Mouse (Mus musculus) heart, adult 18-20 months (tissue): ENCODE results near the gene Rarg. TPM values are rescaled to one million over a fixed set of nuclear protein-coding genes. Genes with fewer than 3 reads are reported as not detected.

ENCODE experiments used
- DNase-seq, 2 experiments: peaks; one replicate each; pipeline ENCODE4 v3.0.0; 2021 to 2022; ENCODE audit warnings: mixed read lengths in 1 of 2
- total RNA-seq, 2 experiments: library from RNA; stranded (reverse); gene quantifications; 2 replicates each; pipeline ENCODE4 v1.2.3; 2021

Gene Rarg
- total RNA-seq, 2 experiments from 2014 or later = 13.5 to 16.7 TPM

DNA sequence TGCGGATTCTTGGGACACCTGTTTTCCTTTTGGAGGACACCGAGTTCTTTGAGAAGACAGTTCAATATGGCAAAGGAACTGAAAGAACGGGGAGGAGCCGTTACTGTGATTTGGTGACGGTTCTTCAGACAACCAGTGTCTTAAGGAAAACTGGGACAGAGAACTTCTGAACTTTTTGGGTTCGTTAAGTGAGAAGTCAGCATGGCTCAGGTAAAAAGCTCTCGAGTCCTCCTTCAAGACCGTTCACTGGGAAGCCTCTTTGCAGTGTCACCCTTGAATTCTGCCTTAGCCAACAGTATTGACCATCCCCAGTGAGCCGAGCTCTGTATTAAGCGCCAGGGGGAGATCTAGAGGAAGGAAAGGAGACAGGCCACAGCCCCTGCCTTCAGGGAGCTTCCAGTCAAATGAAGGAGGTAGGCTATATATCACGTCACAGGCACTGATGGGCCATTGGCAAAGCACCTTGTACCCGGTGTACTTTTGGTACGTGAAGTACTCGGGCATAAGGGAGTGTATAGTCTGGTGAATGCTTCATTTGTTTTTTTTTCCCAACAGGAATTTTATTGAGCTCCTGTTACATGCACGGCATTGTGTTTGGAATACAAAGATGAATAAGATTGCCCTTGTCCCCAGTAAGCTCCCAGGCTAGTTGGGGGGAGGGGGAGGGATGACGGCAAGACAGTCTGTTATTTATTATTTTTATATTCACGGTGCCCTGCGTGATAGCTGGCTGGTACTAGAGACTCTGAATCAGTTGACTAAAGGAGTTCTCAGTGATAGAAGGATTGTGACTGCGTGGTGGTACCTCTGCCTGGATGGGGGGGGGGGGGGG lies 52.4 kb downstream of the Rarg start, which contains the start of gene Csad:
Gene Csad, minus strand, starts transcription at position 51 of the 832 bp plus-strand sequence.
- no peak for DNase-seq

DNA sequence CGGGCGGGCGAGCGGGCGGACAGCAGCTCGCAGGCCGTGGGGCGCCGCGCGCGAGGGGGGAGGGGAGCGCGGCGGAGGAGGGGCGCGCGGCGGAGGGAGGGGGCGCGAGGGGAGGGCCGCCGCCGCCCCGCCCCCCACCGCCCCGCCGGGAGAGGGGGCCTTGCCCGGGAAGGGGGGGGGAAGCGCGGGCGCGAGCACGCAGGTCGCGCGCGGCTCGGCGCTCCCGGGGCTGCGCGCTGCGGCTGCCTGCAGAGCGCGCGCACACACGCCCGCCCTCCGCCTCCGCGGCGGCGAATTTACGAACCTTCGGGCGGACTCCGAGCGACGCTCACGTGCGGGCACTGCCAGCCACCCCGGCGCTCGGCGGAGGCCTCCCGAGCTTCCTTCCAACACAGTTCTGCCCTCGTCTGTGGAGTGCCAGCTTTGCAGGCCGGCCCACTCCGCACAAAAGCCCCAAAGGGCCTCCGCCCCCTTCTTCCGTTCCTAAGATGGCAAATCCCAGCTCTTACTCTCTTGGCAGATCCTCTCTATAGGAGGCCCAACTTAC lies 53.4 kb downstream of the Rarg start:
- DNase-seq = peak; percentile 73 to 75

DNA sequence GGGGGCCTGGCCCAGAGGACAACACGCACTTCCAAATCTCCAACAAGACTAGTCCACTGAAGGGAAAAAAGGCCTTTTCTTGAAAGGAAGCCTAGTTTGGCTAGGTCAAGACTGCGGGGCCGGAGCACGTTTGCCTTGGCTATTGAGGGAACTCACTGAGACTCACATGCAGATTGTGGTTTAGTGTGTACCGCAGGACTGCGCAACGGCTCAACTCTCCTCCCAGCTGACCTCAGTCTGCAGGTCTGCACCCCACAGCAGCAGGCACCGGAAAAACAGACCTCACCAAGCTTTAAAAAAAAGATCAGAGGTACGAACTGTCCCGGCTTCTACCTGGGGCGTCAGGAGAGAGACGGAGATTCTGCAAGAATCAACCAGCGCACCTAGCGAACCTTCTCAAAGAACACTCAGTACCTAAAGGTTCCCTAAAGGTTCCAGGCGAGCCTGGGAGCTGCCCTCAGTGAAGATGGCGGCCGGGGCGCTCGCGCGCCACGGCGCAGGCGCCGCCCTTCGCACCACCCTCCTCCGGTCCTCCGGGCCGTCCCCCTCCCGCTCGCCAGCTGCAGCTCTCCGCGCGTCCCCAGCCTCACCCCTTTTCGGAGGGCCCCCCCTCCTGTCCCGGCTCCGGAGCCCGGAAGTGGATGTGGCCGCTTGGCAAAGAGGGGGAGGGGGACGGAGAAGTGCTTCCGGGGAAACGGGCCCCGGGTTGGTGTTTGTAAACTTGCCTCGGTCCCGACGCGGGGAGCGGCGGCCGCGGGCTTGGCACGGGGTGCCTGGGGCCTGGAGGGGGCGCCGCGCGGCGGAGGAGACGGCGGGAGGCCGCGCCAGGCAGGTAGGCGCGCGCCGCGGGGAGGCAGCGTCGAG lies 54.1 kb downstream of the Rarg start, which contains the start of gene Zfp740:
Gene Zfp740, plus strand, starts transcription at position 279 of the 864 bp plus-strand sequence.
- peak; percentile 94 to 98 for DNase-seq

DNA sequence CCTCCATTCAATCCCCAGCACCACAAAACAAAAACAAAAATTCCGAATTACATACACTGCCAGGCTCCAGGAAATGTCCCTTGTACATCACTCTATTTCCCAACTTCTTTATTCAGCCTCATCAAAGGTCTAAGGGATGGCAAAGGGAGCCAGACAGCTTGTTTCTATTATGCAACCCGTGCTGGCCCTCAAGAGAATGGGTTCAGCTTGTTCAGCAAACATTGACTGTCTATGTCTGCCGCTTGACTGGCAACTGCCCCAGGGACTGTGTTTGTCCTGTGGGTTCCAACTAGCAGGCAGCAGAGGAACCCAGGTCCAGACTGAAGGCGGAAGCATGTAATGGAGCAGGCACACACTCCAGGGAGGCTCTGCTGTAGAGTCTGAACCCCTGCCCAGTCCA lies 58.5 kb downstream of the Rarg start:
- DNase-seq = peak in 1 of 2 experiments; percentile 35

- DNase-seq = no peak
Measured at GRCm38 (mm10) chr15:102195373-102195772, 61.9 kb downstream of the Rarg start.

- DNase-seq = no peak
Measured at GRCm38 (mm10) chr15:102194439-102194838, 62.9 kb downstream of the Rarg start.

GRCm38 (mm10) chr15:102193652-102194051 lies 63.7 kb downstream of the Rarg start:
- no peak for DNase-seq

DNA sequence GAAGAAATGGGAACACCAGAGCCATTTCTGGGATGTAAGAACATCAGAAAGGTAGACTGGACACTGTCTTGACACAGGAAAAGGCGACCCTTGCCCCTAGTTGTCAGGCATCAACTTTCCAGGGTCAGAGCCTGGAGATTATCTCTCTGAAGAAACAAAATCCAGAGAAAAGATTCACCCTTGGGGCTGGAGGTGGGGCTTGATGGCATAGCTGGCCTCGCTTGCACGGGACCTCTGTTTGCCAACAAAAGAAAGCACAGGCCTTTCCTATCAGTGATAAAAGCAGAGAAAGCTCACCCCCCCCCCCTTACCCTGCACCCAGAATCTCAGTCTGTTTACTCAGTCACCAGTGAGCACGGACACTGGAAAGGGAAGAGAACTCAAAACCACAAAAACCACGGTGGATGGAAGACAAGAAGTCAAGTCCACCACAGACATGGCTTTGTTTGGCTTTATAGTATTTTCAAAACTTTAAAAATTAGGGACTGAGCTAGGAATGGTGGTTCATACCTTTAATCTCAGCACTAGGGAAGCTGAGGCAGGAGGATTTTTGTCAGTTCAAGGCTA lies 64.4 kb downstream of the Rarg start:
- no peak for DNase-seq

DNA sequence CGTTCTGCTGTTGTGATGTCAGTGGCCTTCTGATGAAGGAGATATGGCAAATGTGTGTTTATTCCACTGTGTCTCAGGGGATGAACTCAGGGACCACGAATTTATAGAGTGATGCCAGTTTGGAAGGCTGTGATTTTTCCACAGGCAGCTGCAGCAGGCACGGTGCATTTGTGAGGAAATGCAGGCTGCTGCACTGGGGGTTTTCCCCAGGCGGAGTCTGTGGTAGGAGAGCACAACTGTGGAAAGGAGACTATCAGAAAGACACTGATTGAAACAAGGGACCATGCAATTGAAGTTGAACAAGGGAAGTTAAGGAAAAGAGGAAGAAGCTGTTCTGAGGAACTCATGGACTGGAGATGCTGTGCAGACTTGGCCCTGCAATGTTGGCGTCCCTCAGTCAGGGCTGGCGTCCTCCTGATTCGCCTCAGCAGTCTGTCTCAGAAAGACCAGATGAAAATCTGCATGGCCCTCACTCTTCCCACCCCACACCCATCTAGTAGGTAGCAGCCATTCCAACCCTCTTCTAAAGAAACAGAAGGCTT lies 65.0 kb downstream of the Rarg start:
- no peak for DNase-seq

GRCm38 (mm10) chr15:102191699-102192098 lies 65.6 kb downstream of the Rarg start:
- no peak for DNase-seq

DNA sequence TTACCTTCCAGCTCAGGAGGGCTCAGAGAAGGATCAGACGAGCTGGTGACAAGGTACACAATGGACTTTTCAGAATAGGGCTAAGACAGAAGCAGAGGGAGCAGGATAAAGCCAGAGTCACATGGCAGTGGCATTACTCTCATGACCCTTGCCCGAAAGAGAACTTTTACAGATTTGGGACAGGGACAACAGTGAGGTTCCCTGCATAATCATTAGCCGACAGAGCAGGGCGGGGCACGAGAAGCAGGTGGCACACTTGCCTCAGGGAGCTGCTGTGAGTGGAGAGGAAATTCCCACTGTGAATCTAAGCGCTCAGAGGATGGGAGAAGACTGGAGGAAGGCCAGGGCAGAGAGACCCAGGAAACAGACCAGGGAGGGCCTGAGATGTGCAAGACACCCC lies 68.4 kb downstream of the Rarg start:
- DNase-seq = no peak

DNA sequence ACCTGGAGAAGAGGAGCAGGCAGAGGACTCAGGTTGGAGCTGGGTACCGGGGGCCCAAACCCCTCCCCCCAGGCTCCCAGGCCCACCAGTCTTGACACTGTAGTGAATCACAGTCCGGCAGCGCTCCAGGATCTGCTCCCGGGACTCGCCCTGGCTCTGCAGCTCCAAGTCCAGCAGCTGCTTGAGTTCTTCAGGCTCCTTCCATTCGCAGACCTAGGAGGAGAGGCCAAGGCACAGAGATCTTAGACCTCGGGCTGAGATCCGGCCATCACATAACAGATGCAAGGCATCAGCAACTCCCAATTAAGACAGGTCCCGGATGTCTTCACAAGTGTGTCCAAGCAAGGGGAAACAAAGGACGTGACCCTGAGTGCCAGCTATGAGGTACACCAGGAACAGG lies 69.2 kb downstream of the Rarg start:
- peak; percentile 54 to 67 for DNase-seq

DNA sequence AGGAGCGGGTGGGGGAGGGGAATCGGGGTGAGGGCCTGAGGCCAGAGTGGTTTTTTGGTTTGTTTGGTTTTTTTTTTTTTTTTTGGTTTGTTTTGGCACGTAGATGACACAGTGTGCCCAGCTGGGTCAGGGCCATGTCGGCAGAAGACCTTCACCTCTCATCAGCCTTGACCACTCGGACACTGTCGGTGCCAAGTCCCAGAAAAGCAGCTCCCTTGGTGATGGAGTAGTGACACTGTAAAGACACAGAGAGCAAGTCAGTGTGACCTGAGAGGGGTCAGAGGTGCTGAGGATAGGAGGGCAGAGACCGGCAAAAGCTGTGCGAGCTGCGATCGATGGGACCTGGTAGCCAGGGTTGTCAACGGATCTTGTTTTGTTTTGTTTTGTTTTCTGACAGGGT lies 71.1 kb downstream of the Rarg start:
- no peak for DNase-seq

Other genes with a start within 250 kb of the Rarg start
- 1 to 10 TPM; 2.8 to 3.7 TPM for gene Krt18, start 229.3 kb downstream of the Rarg start, total RNA-seq
- 100 to 1,000 TPM; 151 to 167 TPM for gene Eif4b, start 183.7 kb downstream of the Rarg start, total RNA-seq
- 100 to 1,000 TPM; 109 to 123 TPM for gene Tns2, start 157.1 kb downstream of the Rarg start, total RNA-seq
- 10 to 100 TPM; 14.4 to 15.3 TPM for gene Spryd3, start 121.3 kb downstream of the Rarg start, total RNA-seq
- 10 to 100 TPM; 23.3 to 39.7 TPM for gene Igfbp6, start 113.2 kb downstream of the Rarg start, total RNA-seq
- not detected for gene Soat2, start 107.0 kb downstream of the Rarg start, total RNA-seq
- 10 to 100 TPM; 30.6 to 31.5 TPM for gene Zfp740, start 54.3 kb downstream of the Rarg start, total RNA-seq
- 10 to 100 TPM; 17.0 to 22.6 TPM for gene Csad, start 52.8 kb downstream of the Rarg start, total RNA-seq
- 1 to 10 TPM; 2.9 to 9.9 TPM for gene Itgb7, start 25.6 kb downstream of the Rarg start, total RNA-seq
- not detected for gene Gm9918, start 13.0 kb upstream of the Rarg start, total RNA-seq
- gene Mfsd5, start 21.9 kb upstream of the Rarg start, total RNA-seq = 10 to 100 TPM; 18.4 to 18.9 TPM
- gene Espl1, start 38.7 kb upstream of the Rarg start, total RNA-seq = under 1 TPM; 0.54 to 0.92 TPM
- gene Pfdn5, start 68.6 kb upstream of the Rarg start, total RNA-seq = 100 to 1,000 TPM; 340 to 348 TPM
- 10 to 100 TPM; 25.0 to 26.0 TPM for gene Myg1, start 74.2 kb upstream of the Rarg start, total RNA-seq
- gene Aaas, start 93.3 kb upstream of the Rarg start, total RNA-seq = 10 to 100 TPM in 1 of 2 experiments, 1 to 10 TPM in 1; 9.8 to 12.1 TPM
- not detected for gene Sp7, start 109.7 kb upstream of the Rarg start, total RNA-seq
- gene Sp1, start 148.6 kb upstream of the Rarg start, total RNA-seq = 10 to 100 TPM; 31.9 to 39.6 TPM
- gene Amhr2, start 187.8 kb upstream of the Rarg start, total RNA-seq = under 1 TPM; 0.39 to 0.97 TPM
- 10 to 100 TPM; 20.3 to 24.4 TPM for gene Prr13, start 201.5 kb upstream of the Rarg start, total RNA-seq
- gene Pcbp2, start 213.0 kb upstream of the Rarg start, total RNA-seq = 100 to 1,000 TPM; 418 to 491 TPM
- not detected for gene Gm10337, start 246.2 kb upstream of the Rarg start, total RNA-seq